Mouse (Mus musculus): ENCODE data around the gene Cacng5.

Cacng5 gene

GRCm38 (mm10) chr11:107887342-107887741 is 27.5 kb downstream of the Cacng5 start:
- no peak for DNase-seq (ENCODE audit: low read depth, low spot score)

DNA sequence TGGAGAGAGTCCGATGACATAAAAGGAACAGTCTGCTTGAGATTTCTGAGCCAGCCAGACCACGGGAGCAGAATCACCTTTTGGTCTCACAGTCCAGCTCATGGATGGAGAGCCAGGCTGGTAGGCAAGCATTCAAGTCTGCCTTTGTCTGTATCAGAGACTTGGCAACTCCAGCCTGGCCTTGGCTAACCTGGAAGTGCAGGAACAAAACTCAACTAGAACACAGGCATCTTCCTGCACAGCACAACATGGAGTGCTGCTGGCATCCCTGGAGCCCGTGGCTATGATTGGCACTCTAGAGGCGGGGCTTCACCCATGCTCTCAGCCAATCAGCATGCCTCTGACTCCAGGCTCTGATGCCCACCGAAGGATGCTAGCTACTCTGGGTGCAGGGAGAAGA is 38.0 kb downstream of the Cacng5 start:
- no peak for DNase-seq (ENCODE audit: low read depth, low spot score)

- no peak for DNase-seq (ENCODE audit: low read depth, low spot score)
These were observed 38.9 kb downstream of the Cacng5 start for GRCm38 (mm10) chr11:107875861-107876494.

GRCm38 (mm10) chr11:107872743-107873142 is 42.1 kb downstream of the Cacng5 start:
- DNase-seq (ENCODE audit: low read depth, low spot score): no peak

GRCm38 (mm10) chr11:107867509-107867908 is 47.3 kb downstream of the Cacng5 start:
- no peak for DNase-seq (ENCODE audit: low read depth, low spot score)

- no peak for DNase-seq (ENCODE audit: low read depth, low spot score)
These were observed 49.7 kb downstream of the Cacng5 start for GRCm38 (mm10) chr11:107865128-107865527.

DNA sequence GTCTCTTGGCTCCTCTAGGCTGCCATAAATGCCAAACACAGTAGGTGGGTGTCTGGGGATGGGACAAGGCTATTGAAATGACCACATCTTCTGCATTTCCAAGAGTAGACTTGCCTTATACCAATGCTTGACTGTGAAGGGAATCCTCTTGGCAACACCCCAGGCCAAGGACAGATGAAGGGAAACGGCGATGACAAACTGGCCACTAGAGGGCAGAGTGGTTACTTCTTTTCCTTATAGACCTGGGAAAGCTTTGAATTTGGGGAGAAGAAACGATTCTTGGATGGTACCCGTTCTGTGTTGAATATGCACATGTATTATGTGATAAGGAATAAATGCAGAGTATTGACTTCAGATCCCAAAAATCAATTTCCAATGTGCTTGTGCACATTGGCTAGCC is 50.8 kb downstream of the Cacng5 start:
- no peak for DNase-seq (ENCODE audit: low read depth, low spot score)

DNA sequence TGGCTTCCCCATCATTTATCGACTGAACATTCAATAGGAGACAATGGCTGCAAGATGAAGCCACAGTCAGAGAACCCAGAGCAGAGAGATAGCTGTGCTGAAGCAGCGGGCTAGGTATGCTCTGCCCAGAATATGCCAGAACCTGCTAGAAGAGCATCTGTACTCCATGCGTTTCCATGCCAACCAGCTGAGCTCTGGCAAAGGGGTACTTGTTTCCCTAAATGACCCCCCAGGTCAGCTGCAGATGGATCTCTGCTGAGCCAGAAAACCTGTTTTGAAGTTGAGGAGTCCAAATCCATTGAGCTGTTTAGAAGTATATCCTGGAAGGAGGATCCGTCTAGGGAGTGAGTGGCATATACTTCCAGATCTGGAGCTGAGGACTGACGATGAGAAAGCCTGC is 53.1 kb downstream of the Cacng5 start:
- no peak for DNase-seq (ENCODE audit: low read depth, low spot score)

GRCm38 (mm10) chr11:107859871-107860270 is 55.0 kb downstream of the Cacng5 start:
- DNase-seq (ENCODE audit: low read depth, low spot score): no peak

- no peak for DNase-seq (ENCODE audit: low read depth, low spot score)
These were observed 55.6 kb downstream of the Cacng5 start for GRCm38 (mm10) chr11:107859288-107859687.

DNA sequence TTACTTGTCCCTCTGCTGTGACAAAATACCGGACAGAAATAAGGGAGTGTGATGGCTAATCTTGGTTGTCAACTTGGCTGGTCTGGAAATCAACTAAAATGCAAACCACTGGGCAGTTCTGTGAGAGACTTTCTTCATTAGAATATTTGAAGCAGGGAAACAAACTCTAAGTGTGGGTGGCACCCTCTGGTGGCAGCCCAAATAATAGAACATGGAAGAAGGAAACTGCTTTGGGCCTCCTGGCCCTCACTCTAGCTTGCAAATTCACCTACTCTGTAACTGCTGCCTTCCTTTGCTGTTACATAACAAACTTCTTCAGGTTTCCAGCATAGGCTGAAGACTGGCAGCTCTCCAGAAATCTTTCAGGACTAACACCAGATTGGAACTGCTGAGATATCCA is 61.8 kb downstream of the Cacng5 start:
- no peak for DNase-seq (ENCODE audit: low read depth, low spot score)

DNA sequence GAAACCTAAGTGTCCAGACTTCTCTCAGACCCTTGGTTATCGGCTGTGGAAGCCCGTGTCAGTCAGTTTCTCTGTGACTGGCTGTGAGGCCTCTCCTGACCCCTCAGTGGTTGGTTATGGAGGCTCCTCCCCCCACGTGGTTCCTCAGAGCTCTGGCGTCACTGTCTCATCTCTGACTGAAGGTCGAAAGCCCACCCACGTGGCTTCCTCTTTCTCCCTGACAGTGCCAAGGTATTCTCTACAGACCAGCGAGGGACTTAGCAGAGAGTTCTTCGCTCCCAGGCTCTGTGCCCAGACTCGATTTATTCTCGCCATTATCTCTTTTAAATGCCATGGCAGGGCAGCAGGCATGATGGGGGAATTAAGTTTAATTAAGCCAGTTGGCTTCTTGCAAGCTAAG is 65.2 kb downstream of the Cacng5 start:
- no peak for DNase-seq (ENCODE audit: low read depth, low spot score)

GRCm38 (mm10) chr11:107844175-107844574 is 70.7 kb downstream of the Cacng5 start:
- no peak for DNase-seq (ENCODE audit: low read depth, low spot score)

DNA sequence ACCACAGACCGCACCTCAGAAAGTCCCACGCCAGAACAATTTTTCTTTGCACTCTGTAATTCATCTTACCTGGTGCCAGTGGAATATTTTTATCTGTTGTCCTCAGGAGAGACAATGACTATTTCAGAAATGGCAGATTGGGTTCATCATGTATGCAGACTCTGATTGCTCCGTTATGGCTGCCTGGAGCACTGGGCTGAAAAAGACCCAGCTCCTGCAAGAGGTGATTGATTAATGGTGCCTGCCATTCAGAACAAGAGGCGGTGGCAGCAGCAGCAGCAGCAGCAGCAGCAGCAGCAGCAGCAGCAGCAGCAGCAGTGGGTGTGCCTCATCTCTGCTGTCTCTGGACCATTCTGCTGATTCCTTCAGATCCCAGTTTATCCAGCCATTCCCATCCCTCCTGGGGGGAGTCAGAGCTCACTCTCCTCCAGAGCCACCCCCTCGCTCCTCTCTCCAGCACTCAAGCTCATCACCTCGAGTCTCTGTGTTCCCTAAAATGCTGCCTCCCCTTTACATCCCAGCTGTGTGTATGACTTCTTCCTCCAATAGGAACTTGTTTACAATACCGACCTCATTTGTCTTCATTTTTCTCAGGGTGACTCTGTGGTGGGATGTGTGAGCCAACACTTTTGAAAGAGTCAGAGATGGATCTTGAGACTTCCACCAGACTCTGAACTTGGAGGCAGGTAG is 81.4 kb downstream of the Cacng5 start:
- DNase-seq (ENCODE audit: low read depth, low spot score): no peak

Data from brain, embryonic 18.5 days (tissue).